Mouse (Mus musculus) testis, postnatal 10 days (tissue): ENCODE measurements around the gene Slx4.
"Not testable (repeated sequence)": the region's sequence is repeated elsewhere in the genome, so short reads cannot be mapped to it uniquely, and the experiment has no call there.

ENCODE experiments used
- DNase-seq: peaks from one replicate; pipeline ENCODE4 v3.0.0; 2021; ENCODE audit warnings: low spot score

Gene Slx4

DNA sequence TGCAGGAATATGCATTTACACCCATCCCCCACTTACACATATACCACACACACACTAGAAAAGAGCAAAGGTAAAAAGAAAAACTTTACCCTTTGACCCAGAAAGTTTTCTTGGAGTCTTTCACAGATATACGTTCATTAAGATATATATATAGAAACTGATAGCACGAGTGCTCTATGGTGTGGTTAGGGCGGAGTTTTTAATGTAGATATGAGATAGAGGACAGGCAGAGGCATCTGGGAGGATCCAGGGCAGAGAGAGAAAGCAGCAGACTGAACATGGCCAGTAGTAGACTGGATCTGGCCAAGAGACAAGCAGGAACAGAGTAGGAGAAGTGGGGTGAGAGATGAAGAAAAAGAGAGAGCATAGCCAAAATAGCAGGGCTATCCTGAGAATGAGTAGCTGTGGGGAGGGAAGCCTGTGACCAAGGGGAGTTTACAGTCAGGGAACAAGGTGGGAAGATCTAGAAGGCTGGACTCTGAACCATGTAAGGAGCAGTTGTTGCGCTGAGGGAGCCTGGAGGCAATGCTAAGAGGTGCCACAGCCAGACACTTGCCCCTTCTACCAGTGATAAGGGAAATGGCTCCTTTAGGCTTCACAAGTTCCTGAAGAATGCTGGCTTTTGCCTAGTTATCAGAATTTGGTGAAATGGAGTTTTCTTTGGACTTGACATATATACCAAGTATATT, 9.5 kb upstream of the Slx4 start:
- DNase-seq, result no peak

DNA sequence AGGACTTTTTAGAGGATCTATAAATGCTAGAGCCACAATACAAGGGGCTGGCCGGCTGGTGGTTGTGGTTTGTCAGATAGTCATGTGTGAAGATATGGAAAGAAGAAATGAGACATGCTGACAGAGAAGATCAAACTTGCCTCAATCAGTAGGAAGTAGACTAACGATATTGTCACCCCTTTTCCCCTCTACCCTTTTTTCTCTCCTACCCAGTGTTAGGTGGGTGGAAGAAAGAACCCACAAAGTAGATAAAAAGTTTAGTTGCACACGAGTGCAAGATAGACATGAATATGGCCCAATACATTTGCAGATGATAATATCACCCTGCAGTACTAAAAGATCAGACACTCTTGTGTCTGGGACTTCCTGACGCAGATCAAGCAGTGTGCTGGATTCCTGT, 15.2 kb downstream of the Slx4 start:
- no peak for DNase-seq

DNA sequence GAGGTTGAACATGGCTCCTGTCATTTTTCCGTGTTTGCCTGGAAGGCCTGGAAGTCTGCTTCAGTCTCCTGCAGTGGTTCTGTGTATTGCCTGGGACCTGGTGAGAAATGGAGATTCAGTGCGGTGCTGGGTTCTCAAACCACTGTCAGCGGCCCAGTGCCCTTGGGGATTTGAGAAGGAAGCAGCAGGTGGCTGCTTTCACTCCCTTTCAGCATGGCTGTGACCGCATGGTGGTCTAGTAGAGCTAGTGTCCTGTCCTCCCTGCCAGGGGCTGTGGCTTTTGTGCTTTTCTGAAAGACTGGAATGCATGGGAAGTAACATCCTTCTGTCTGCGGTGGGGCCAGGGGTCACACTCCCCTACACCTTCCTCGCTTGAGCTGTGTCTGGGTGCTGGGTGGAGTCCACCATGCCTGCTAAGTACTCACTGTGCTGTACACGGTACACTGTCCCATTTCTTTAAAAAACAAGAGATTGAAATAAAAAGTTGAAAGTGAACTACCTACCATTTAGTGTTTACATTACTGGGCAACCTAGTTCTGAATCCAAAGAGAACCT, 20.3 kb downstream of the Slx4 start:
- DNase-seq, result no peak

DNA sequence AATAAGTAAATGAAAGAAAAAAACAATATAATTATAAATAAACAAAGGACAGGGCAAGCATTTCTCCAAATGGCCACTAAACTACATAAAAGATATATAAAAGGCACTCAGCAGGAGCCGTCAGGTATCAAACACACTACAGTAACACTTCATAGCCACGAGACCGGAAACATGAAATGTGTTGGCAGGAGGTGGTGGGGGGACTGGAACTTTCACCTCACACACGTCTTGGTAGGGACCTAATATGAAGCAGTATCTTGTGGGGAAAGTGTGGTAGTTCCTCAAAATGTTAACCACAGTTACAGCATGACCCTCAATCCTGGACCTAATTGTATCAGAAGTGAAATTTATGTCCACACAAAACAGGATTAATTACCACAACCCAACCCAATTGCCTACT, 21.4 kb downstream of the Slx4 start:
- DNase-seq, result no peak

DNA sequence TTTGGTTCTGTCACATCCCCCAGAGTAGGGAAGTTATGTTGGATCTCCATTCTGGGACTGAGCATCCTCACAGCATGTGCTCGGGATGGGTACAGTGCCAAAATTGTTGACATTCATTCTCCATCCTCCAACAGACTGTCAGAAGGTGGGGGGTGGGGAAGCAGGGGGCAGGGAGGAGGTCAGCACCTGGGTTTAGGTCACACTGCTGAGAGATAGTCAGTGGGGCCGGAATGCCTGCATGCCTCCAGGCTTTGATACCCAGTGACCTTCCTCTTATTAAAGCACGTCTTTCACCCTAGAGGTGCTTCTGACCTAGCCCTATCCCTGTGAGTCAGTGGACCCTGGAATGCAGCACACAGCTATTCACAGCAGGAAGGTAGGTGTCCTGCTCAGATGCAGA, 26.9 kb downstream of the Slx4 start:
- no peak for DNase-seq

DNA sequence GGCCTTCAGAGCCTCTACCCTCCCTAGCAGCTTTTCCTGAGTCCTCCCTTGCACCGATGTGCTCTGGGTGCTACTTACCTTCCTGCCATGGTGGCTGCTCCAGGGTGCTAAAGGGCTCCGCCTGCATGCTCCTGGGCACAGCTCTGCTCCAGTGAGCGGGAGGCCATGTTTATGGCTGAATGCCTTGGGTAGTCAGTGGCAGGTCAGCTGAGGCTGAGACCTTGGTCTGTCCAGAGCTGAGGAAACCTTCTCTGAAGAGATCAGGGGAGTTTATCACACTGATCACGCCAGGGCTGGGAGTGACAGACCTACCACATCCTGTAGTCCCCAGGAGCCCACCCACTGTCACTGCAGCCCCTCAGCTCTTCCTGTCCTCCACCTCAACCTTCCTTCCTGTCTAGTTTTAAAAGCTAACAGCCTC, 27.3 kb downstream of the Slx4 start, which contains the start of gene Nlrc3:
Gene Nlrc3, minus strand, starts transcription at position 382 of the 421 bp plus-strand sequence.
- DNase-seq, result no peak

DNA sequence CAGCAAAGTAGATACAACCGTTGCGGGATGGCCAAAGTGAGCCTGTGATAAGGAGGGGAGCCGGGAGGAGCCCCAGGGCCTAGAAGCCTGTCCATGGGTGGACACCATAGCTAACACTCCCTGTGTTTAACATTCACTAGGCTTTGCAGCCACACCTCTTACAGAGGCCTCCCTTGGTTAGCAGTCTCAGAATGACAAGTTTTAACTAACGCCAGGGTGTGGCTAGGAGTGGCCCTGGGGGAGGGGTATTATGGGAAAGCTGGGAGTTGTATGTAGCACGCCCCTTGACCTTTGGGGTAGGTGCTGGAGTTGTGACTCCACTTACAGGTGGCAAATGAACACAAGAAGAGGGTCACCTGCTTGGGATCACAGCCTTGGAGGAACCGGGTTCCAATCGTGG, 27.9 kb downstream of the Slx4 start:
- DNase-seq, result no peak

DNA sequence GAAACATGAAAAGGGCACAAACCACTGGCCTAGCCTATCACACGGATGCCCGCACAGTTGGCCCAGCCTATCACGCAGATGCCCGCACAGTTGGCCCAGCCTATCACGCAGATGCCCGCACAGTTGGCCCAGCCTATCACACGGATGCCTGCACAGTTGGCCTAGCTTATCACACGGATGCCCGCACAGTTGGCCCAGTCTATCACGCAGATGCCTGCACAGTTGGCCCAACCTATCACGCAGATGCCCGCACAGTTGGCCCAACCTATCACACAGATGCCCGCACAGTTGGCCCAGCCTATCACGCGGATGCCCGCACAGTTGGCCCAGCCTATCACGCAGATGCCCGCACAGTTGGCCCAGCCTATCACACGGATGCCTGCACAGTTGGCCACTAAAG, 29.1 kb downstream of the Slx4 start:
- not testable (repeated sequence) for DNase-seq

DNA sequence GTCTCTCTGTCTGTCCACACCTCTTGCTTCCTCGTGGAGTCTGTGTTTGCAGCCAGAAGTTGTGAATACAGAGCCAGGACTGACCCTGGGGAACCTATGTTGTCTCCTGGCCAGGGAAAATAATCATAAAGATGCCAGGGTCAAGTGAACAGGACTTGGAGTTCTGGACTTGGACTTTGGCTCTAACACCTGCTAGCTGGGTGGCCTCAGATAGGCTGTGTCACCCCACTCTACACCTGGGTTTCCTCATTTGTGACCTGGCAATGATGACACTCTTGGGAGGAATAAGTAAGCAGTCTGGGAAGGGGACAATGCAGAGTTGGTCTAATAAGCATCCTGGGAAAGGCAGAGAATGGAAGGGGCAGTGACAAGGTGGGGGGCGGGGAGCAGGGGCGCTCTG, 38.0 kb downstream of the Slx4 start:
- no peak for DNase-seq

DNA sequence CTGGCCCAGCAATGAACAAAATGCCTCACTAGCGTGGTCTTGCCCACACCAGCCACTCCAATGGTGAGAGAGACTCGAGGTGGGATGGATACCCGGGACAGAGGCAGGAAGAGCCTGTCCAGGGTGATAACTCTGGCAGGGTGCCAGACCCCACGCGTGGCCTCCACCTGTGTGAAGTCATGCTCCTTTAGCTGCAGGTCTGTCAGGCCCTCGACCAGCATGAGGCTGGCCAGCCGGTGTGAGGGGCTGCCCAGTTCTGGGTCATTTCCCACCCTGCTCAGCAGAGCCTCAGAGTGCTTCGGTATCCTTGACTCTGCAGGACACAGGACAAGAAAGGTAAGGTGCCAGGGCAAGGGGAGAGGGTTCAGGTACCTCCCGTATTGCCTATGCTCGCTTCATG, 38.6 kb downstream of the Slx4 start:
- peak; percentile 53 for DNase-seq

DNA sequence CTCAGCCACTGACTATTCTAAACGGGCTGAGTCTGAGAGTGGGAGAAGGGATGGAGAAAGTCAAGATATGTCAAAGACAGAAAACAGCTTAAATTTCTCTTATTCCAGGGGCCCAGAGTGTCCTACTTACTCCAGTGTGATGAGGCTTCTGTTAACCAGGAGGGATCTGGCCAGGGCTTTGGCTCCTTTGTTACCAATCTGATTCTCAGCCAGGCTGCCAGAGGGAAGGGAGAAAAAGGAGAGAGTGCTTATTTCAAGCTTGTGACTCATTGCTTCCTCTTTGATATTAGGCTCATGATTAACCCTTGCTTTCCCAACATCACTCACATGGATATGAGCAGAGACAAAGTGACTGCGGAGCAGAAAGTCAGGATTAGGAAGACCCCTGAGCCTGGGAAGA, 44.3 kb downstream of the Slx4 start:
- no peak for DNase-seq

DNA sequence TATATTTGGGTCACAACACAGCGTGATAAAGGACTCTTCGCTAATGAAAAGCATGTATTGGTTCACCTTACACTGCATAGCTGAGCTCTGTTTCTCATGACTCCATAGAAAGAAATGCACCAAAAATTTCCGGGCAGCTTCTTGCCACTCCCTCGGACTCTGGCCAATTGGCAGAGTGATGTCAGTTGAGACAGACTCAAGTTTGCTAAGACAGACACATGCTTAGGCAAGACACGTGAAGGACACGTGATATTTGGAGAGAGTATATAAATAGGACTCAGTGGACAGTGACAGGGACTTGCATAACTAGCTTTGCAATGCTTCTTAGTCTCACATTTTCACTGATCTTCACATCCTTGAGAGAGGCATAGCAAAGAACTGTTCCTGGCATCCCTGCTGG, 47.2 kb downstream of the Slx4 start:
- DNase-seq, result no peak

DNA sequence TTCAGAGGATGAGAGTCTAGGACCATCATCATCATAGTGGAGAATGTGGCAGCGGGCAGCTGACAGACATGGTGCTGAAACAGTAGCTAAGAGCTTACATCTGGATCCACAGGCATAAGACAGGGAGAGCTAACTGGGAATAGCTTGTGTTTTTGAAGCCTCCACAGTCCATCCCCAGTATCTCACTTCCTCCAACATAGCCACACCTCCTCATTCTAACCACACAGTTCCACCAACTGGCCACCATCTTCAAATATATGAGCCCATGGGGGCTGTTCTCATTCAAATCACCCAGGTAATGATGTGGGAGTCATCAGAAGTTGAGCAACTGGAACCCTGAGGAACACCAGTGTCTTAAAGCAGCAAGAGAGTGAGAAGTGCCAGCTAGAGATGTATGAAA, 52.4 kb downstream of the Slx4 start:
- DNase-seq, result no peak

DNA sequence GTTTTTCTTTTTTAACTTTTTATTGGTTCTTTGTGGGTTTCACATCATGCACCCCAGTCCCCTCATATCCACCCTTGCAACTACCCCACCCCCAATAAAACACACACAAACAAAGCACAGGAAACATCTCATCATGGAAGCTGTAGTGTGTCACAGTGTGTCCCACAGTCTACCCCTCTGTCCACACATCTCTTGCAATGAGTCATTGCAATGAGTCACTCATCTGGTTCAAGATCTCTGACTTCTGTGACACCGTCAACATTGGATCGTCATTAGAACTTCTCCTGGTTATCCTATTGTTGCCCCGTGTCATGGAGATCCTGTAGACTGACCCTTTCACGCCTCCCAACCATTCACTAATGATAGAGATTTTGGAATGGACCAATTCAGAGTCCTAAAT, 68.9 kb downstream of the Slx4 start:
- no peak for DNase-seq

DNA sequence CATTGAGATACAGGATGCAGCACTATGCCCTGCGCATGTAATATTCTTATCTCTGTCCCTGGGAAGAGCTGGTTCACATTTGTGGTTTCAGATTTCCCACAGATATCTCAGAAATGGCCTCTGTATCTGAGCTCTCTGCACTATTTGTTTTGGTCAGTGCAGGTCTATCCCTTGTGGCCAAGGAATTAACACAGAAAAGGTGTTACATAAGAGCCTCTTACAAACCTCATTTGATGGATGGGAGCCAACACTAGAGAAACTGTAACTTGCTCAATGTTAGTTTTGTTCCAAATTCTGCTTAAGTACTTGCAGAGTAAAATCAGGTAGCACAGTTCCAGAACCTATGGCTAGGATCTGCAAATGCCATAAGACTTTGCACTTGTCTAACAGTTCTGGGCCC, 69.5 kb downstream of the Slx4 start:
- DNase-seq, result no peak

DNA sequence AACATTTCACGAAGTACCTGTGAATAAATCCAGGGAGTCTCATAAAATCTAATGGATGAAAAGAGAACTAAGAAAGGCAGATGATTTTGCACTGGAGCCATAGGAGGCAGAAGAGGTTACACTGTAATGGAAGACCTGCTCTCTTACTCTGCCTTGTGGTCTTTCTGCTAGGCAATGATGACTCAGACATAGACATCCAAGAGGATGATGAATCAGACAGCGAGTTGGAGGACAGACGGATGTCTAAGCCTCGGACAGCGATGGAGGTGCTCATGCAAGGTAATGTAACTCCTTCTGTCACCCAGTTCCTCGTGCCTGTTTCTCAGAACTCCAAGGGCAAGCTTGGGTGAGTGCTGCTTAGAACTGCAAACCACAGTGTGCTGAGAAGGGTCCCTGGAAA, 70.0 kb downstream of the Slx4 start:
- DNase-seq, result no peak

DNA sequence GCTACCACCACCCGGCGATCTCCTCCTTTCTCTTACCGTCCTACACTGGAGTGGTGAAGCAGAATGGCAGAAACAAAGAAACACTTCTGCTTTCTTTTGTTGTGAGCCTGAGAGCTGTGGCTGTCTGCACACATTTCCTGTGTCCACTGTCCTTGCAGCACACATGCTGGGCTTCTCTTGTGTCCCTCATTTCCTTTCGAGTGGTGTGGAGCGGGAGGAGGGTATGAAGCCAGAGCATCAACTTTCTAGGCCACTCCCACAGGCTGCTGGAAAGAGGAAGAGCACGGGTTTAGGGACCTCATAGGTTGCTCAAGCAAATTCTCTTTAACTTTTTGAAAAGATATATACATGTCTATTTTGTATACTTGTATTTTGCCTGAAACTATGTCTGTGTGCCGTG, 74.4 kb downstream of the Slx4 start:
- no peak for DNase-seq
